Mouse (Mus musculus) midbrain, postnatal 0 days (tissue): ENCODE results near the gene Snx32. TPM values are rescaled to one million over a fixed set of nuclear protein-coding genes. Genes with fewer than 3 reads are reported as not detected.

Experiments
- ATAC-seq: fragments of 200-750 bp; cut with Nextera tagmentation; 2 replicates; pipeline ENCODE4 v1.8.0; 2017; ENCODE audit warnings: moderate number of reproducible peaks, mild to moderate bottlenecking, moderate TSS enrichment, moderate library complexity; ENCODE audit not compliant: low FRiP score
- DNase-seq: peaks from one replicate; pipeline ENCODE4 v3.0.0-alpha.2; 2015; ENCODE audit warnings: low spot score
- H3K27ac ChIP-seq: fragments of 300-500 bp; sonication (generic); 2 replicates; pipeline ENCODE4 v1.5.1; 2014; ENCODE audit warnings: low read depth, mild to moderate bottlenecking, low read length, mixed read lengths
- H3K27me3 ChIP-seq: fragments of 300-500 bp; sonication (generic); 2 replicates; pipeline ENCODE4 v1.6.1; 2014; ENCODE audit warnings: low read length, control low read depth, mixed read lengths; ENCODE audit not compliant: insufficient read depth
- H3K36me3 ChIP-seq: fragments of 300-500 bp; sonication (generic); 2 replicates; pipeline ENCODE4 v1.6.1; 2014; ENCODE audit warnings: low read length, control low read depth, mixed read lengths; ENCODE audit not compliant: insufficient read depth
- H3K4me1 ChIP-seq: fragments of 300-500 bp; sonication (generic); 2 replicates; pipeline ENCODE4 v1.6.1; 2014; ENCODE audit warnings: mild to moderate bottlenecking, control low read depth, antibody characterized with exemption, low read length, mixed read lengths; ENCODE audit not compliant: insufficient read depth
- H3K4me2 ChIP-seq: fragments of 300-500 bp; sonication (generic); 2 replicates; pipeline ENCODE4 v1.6.1; 2014; ENCODE audit warnings: low read depth, mild to moderate bottlenecking, low read length, mixed read lengths; ENCODE audit not compliant: poor library complexity, severe bottlenecking
- H3K4me3 ChIP-seq: fragments of 300-500 bp; sonication (generic); 2 replicates; pipeline ENCODE4 v1.5.1; 2014; ENCODE audit warnings: low read depth, mild to moderate bottlenecking, low read length, moderate library complexity
- H3K9ac ChIP-seq: fragments of 300-500 bp; sonication (generic); replicated peaks from 2 replicates; pipeline ENCODE4 v1.6.1; 2014; ENCODE audit warnings: mild to moderate bottlenecking, low read length, moderate library complexity, mixed read lengths; ENCODE audit not compliant: poor library complexity, severe bottlenecking
- H3K9me3 ChIP-seq: fragments of 300-500 bp; sonication (generic); 2 replicates; pipeline ENCODE4 v1.6.1; 2016; ENCODE audit warnings: low read length, control low read depth
- CTCF ChIP-seq: IDR thresholded peaks from 2 replicates; pipeline ENCODE4 v1.5.1; 2016; ENCODE audit warnings: antibody characterized with exemption, mild to moderate bottlenecking
- WGBS: fragments of 180-500 bp; shearing (Covaris S2); extraction: QIAGEN DNeasy Blood & Tissue Kit; methylation state at CpG from one replicate; pipeline ENCODE4 v1.1.7; 2014; 5-methylcytosine and 5-hydroxymethylcytosine counted together
- polyA plus RNA-seq: library from polyadenylated mRNA; unstranded; fragments of >200 nt; fragmentation: Nextera tagmentation; extraction: Ambion mirVana; gene quantifications from 2 replicates; pipeline ENCODE4 v1.2.1, GENCODE M21; 2015
- total RNA-seq: library from RNA; depleted of rRNA; stranded (reverse); fragments of >200 nt; gene quantifications from 2 replicates; pipeline ENCODE4 v1.2.3, GENCODE M21; 2014

Snx32 gene
- total and polyA plus RNA-seq, 2 experiments from 2014 or later = 86.2 to 88.7 TPM

- H3K27me3 ChIP-seq = no peaks in the 10 kb centered on the region
- H3K27ac ChIP-seq = no peak overlapping the region
- 78% methylated on average over 4 of the region's 4 CpGs for WGBS
- H3K9ac ChIP-seq = no peak overlapping the region; the same call in 1 of the 2 replicates
- H3K4me1 ChIP-seq = peaks cover 3% of the 10 kb centered on the region; the same call in 1 of the 2 replicates
- H3K4me3 ChIP-seq = peak overlapping the region; percentile 52; the same call in 1 of the 2 replicates
- TF ChIP-seq CTCF = no peak
- H3K9me3 ChIP-seq = no peaks in the 10 kb centered on the region
- DNase-seq (no peak), ATAC-seq (no peak)
- peaks cover 33% of the 10 kb centered on the region for H3K36me3 ChIP-seq
- peak overlapping the region; percentile 83; the same call in 1 of the 2 replicates for H3K4me2 ChIP-seq
Measured at GRCm38 (mm10) chr19:5486771-5487170, 23.6 kb downstream of the Snx32 start.

GRCm38 (mm10) chr19:5486286-5486685, 24.1 kb downstream of the Snx32 start:
- H3K27ac ChIP-seq = no peak overlapping the region
- no peak overlapping the region for H3K4me2 ChIP-seq
- 89% methylated on average over 8 of the region's 8 CpGs for WGBS
- H3K4me3 ChIP-seq = no peak overlapping the region
- no peaks in the 10 kb centered on the region for H3K27me3 ChIP-seq
- DNase-seq (no peak), ATAC-seq (no peak)
- no peaks in the 10 kb centered on the region for H3K9me3 ChIP-seq
- H3K36me3 ChIP-seq = peaks cover 38% of the 10 kb centered on the region
- TF ChIP-seq CTCF = no peak
- no peak overlapping the region for H3K9ac ChIP-seq
- peaks cover 3% of the 10 kb centered on the region; the same call in 1 of the 2 replicates for H3K4me1 ChIP-seq

- H3K9ac ChIP-seq = no peak overlapping the region
- H3K27me3 ChIP-seq = no peaks in the 10 kb centered on the region
- H3K36me3 ChIP-seq = peaks cover 43% of the 10 kb centered on the region
- no peak for TF ChIP-seq CTCF
- DNase-seq = no peak
- WGBS = 94% methylated on average over 7 of the region's 7 CpGs
- H3K4me2 ChIP-seq = no peak overlapping the region
- H3K27ac ChIP-seq = no peak overlapping the region
- peaks cover 3% of the 10 kb centered on the region; the same call in 1 of the 2 replicates for H3K4me1 ChIP-seq
- no peaks in the 10 kb centered on the region for H3K9me3 ChIP-seq
- ATAC-seq = no peak
- H3K4me3 ChIP-seq = no peak overlapping the region
Measured at GRCm38 (mm10) chr19:5485821-5486220, 24.5 kb downstream of the Snx32 start.

GRCm38 (mm10) chr19:5485371-5485770, 25.0 kb downstream of the Snx32 start:
- DNase-seq = no peak
- Histone ChIP-seq H3K9ac (no peak overlapping the region), H3K4me2 (no peak overlapping the region), H3K9me3 (no peaks in the 10 kb centered on the region), H3K27ac (no peak overlapping the region), H3K36me3 (peaks cover 47% of the 10 kb centered on the region), H3K27me3 (no peaks in the 10 kb centered on the region), H3K4me3 (no peak overlapping the region), H3K4me1 (peaks cover 3% of the 10 kb centered on the region; the same call in 1 of the 2 replicates)
- TF ChIP-seq CTCF = no peak
- no peak for ATAC-seq
- 92% methylated on average over 8 of the region's 8 CpGs for WGBS

- no peaks in the 10 kb centered on the region for H3K9me3 ChIP-seq
- no peak overlapping the region for H3K27ac ChIP-seq
- peaks cover 3% of the 10 kb centered on the region; the same call in 1 of the 2 replicates for H3K4me1 ChIP-seq
- 90% methylated on average over 5 of the region's 5 CpGs for WGBS
- TF ChIP-seq CTCF = no peak
- no peak overlapping the region for H3K4me3 ChIP-seq
- no peaks in the 10 kb centered on the region for H3K27me3 ChIP-seq
- H3K36me3 ChIP-seq = peaks cover 53% of the 10 kb centered on the region
- ATAC-seq = no peak
- no peak for DNase-seq
- H3K4me2 ChIP-seq = no peak overlapping the region
- H3K9ac ChIP-seq = no peak overlapping the region
Measured at GRCm38 (mm10) chr19:5484496-5484895, 25.8 kb downstream of the Snx32 start.

GRCm38 (mm10) chr19:5483386-5484359, 26.7 kb downstream of the Snx32 start:
- H3K36me3 ChIP-seq = peaks cover 57% of the 10 kb centered on the region
- 92% methylated on average over 19 of the region's 19 CpGs for WGBS
- ATAC-seq (no peak), DNase-seq (no peak)
- H3K4me2 ChIP-seq = no peak overlapping the region
- peaks cover 3% of the 10 kb centered on the region; the same call in 1 of the 2 replicates for H3K4me1 ChIP-seq
- H3K9me3 ChIP-seq = no peaks in the 10 kb centered on the region
- TF ChIP-seq CTCF = no peak
- no peak overlapping the region for H3K4me3 ChIP-seq
- no peaks in the 10 kb centered on the region for H3K27me3 ChIP-seq
- no peak overlapping the region for H3K9ac ChIP-seq
- no peak overlapping the region for H3K27ac ChIP-seq
